Mouse (Mus musculus) CH12.LX (cell line): ENCODE results near the gene Pigf. TPM values are rescaled to one million over a fixed set of nuclear protein-coding genes. Genes with fewer than 3 reads are reported as not detected.
A peak's percentile ranks its signal among the peaks of the same experiment; 100 is the strongest.

ENCODE experiments used
- DNase-seq: peaks from one replicate; pipeline ENCODE4 v3.0.0-alpha.2; 2013; ENCODE audit errors: extremely low read depth
- H3K27ac ChIP-seq: 2 replicates; pipeline ENCODE4 v1.5.1; 2012; ENCODE audit warnings: low read depth, mild to moderate bottlenecking, control low read depth, moderate library complexity; ENCODE audit not compliant: insufficient read depth
- H3K27me3 ChIP-seq: replicated peaks from 2 replicates; pipeline ENCODE3; 2012; ENCODE audit warnings: inconsistent platforms
- H3K36me3 ChIP-seq, 2 experiments: replicated peaks in 1 of 2; 2 replicates each; pipeline versions ENCODE3 to v1.6.1; 2012; ENCODE audit warnings: inconsistent platforms in 1 of 2, low read length in 1 of 2, mild to moderate bottlenecking in 1 of 2, mixed read lengths in 1 of 2, moderate library complexity in 1 of 2; ENCODE audit not compliant: control insufficient read depth in 1 of 2, insufficient read depth in 1 of 2
- H3K4me1 ChIP-seq, 2 experiments: 2 replicates each; pipeline ENCODE4 v1.6.1; 2012; ENCODE audit warnings: inconsistent platforms in 1 of 2, moderate library complexity in 1 of 2; ENCODE audit not compliant: insufficient read depth in 2 of 2, control insufficient read depth in 1 of 2
- H3K4me2 ChIP-seq: 2 replicates; pipeline ENCODE4 v1.6.1; 2012; ENCODE audit warnings: low read depth, mild to moderate bottlenecking, control low read depth; ENCODE audit not compliant: poor library complexity, insufficient read depth, severe bottlenecking
- H3K4me3 ChIP-seq, 3 experiments: fragments of 150-350 bp in 1 of 3; sonication (generic) in 1 of 3; replicated peaks in 1 of 3; 2 replicates each; pipeline versions ENCODE3 to v1.5.1; 2011 to 2012; ENCODE audit warnings: low read depth in 2 of 3, low read length in 2 of 3, mild to moderate bottlenecking in 2 of 3, moderate library complexity in 2 of 3, control low read depth in 1 of 3, improper control_type of control experiment in 1 of 3, inconsistent platforms in 1 of 3, mixed read lengths in 1 of 3; ENCODE audit not compliant: poor library complexity in 1 of 3
- H3K79me2 ChIP-seq: replicated peaks from 2 replicates; pipeline ENCODE4 v1.6.1; 2012; ENCODE audit warnings: mild to moderate bottlenecking, moderate library complexity; ENCODE audit not compliant: control insufficient read depth, poor library complexity, insufficient read depth, severe bottlenecking; ENCODE audit errors: extremely low read depth
- H3K9ac ChIP-seq: 2 replicates; pipeline ENCODE4 v1.6.1; 2012; ENCODE audit warnings: low read depth, mild to moderate bottlenecking, control low read depth, moderate library complexity; ENCODE audit not compliant: insufficient read depth
- H3K9me3 ChIP-seq: replicated peaks from 2 replicates; pipeline ENCODE3; 2012; ENCODE audit warnings: low read length, inconsistent platforms, mixed read lengths
- CTCF ChIP-seq, 2 experiments: IDR thresholded peaks in 1 of 2; conservative IDR thresholded peaks in 1 of 2; 2 replicates each; pipeline ENCODE4 v1.5.1; 2011 to 2012; ENCODE audit warnings: low read depth in 2 of 2, low read length in 2 of 2, improper control_type of control experiment in 1 of 2, inconsistent platforms in 1 of 2, mild to moderate bottlenecking in 1 of 2, moderate library complexity in 1 of 2
- ETS1 ChIP-seq: conservative IDR thresholded peaks from 2 replicates; pipeline ENCODE4 v1.6.1; 2012; ENCODE audit warnings: low read depth, mild to moderate bottlenecking, inconsistent platforms, low read length, improper control_type of control experiment, moderate library complexity
- JUN ChIP-seq: IDR thresholded peaks from 2 replicates; pipeline ENCODE4 v1.6.1; 2011; ENCODE audit warnings: low read depth, mild to moderate bottlenecking, low read length, improper control_type of control experiment, moderate library complexity; ENCODE audit not compliant: insufficient read depth
- JUND ChIP-seq: conservative IDR thresholded peaks from 2 replicates; pipeline ENCODE4 v1.6.1; 2011; ENCODE audit warnings: low read depth, low read length, improper control_type of control experiment
- MXI1 ChIP-seq: IDR thresholded peaks from 2 replicates; pipeline ENCODE4 v1.6.1; 2011; ENCODE audit warnings: mild to moderate bottlenecking, low read depth, low read length, improper control_type of control experiment
- MYC ChIP-seq: IDR thresholded peaks from 2 replicates; pipeline ENCODE4 v1.6.1; 2011; ENCODE audit warnings: low read depth, mild to moderate bottlenecking, improper control_type of control experiment, low read length
- NRF1 ChIP-seq: IDR thresholded peaks from 2 replicates; pipeline ENCODE4 v1.6.1; 2014; ENCODE audit warnings: low read depth, mild to moderate bottlenecking, inconsistent platforms, low read length, improper control_type of control experiment, moderate library complexity
- POLR2A ChIP-seq: IDR thresholded peaks from 2 replicates; pipeline ENCODE4 v1.6.1; 2011; ENCODE audit warnings: low read depth, mild to moderate bottlenecking, improper control_type of control experiment, low read length
- RAD21 ChIP-seq: IDR thresholded peaks from 2 replicates; pipeline ENCODE4 v1.6.1; 2011; ENCODE audit warnings: low read depth, mild to moderate bottlenecking, low read length, improper control_type of control experiment, moderate library complexity
- RCOR1 ChIP-seq: conservative IDR thresholded peaks from 2 replicates; pipeline ENCODE4 v1.6.1; 2012; ENCODE audit warnings: low read depth, mild to moderate bottlenecking, inconsistent platforms, low read length, improper control_type of control experiment
- SIN3A ChIP-seq: IDR thresholded peaks from 2 replicates; pipeline ENCODE4 v1.6.1; 2012; ENCODE audit warnings: low read length, improper control_type of control experiment, inconsistent platforms
- SMC3 ChIP-seq: IDR thresholded peaks from 2 replicates; pipeline ENCODE4 v1.6.1; 2011; ENCODE audit warnings: low read depth, low read length, improper control_type of control experiment
- UBTF ChIP-seq: IDR thresholded peaks from 2 replicates; pipeline ENCODE4 v1.6.1; 2012; ENCODE audit warnings: low read depth, mild to moderate bottlenecking, inconsistent platforms, low read length, improper control_type of control experiment, moderate library complexity
- ZC3H11A ChIP-seq: IDR thresholded peaks from 2 replicates; pipeline ENCODE4 v1.6.1; 2012; ENCODE audit warnings: low read depth, mild to moderate bottlenecking, inconsistent platforms, low read length, improper control_type of control experiment
- ZKSCAN1 ChIP-seq: IDR thresholded peaks from 2 replicates; pipeline ENCODE4 v1.6.1; 2012; ENCODE audit warnings: low read depth, inconsistent platforms, low read length, improper control_type of control experiment, borderline replicate concordance
- ZMIZ1 ChIP-seq: IDR thresholded peaks from 2 replicates; pipeline ENCODE4 v1.6.1; 2012; ENCODE audit warnings: low read depth, mild to moderate bottlenecking, inconsistent platforms, low read length, improper control_type of control experiment
- ZNF384 ChIP-seq: IDR thresholded peaks from 2 replicates; pipeline ENCODE4 v1.6.1; 2012; ENCODE audit warnings: low read depth, low read length, improper control_type of control experiment, inconsistent platforms
- dilution Hi-C: fragments of 300-500 bp; cut with MboI; formaldehyde crosslinking; loops from 2 replicates; pipeline ENCODE4 v1.14.3; 2020; ENCODE audit warnings: low sequenced_read_pairs; ENCODE audit not compliant: extremely low pct_unique_long_range_greater_than_20kb, extremely low pct_ligation_motif_present
- in situ Hi-C: fragments of 300-500 bp; cut with MboI; formaldehyde crosslinking; loops from 3 replicates; pipeline ENCODE4 v1.14.3; 2019; ENCODE audit warnings: low sequenced_read_pairs, low pct_ligation_motif_present, low pct_unique_long_range_greater_than_20kb, mixed read lengths
- polyA plus RNA-seq: library from polyadenylated mRNA; unstranded; fragments of >175 nt; gene quantifications from 2 replicates; pipeline ENCODE4 v1.2.1, GENCODE M21; 2012; ENCODE audit warnings: low read depth; ENCODE audit not compliant: insufficient read length
- total RNA-seq, 2 experiments: library from RNA; depleted of rRNA; stranded (reverse); fragments of 300-350 nt in 1 of 2; fragments of >200 nt in 1 of 2; gene quantifications; 2 replicates each; pipeline ENCODE4 v1.2.3; 2012 to 2014

Pigf gene
- total and polyA plus RNA-seq, 3 experiments = 33.6 to 70.8 (median 37.6) TPM

DNA sequence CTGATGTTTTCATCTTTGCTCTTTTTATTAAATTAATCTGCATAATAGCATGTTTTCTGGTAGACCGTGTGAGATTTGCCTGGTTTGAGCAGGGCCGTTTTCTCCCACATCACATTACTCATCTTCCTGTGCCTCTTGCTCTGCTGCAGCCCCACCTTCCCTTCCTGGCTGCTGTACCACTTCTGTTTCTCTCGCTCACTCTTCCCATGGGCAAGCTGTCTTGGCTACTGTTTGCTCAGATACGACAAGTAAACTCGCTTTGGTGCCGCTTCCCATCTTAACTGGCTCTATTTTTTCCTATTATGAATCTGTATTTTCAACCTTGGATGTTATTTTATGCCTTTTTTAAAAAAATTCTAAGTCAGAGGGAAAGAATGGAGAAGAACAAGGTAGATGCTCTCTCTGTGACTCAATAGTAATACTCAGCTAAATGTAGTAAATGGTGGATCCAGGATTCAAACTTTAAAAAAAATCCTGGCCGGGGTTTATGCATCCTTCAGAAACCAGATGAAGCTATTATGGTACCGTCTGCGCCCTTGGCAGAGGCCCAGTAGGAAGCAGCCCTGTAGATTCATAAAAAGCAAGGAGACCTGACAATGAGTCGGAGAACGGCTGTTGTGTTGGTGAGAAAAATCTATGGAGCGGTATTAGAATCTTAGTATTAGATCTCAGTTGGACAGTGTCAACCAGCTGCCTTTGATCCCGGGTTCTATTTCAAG is 13.7 kb downstream of the Pigf start:
- Histone ChIP-seq H3K4me1 (no peaks in the 10 kb centered on the region), H3K79me2 (no peaks in the 10 kb centered on the region), H3K4me2 (no peak overlapping the region), H3K9me3 (peaks cover 1% of the 10 kb centered on the region), H3K4me3 (no peak overlapping the region), H3K27ac (no peak overlapping the region), H3K9ac (no peak overlapping the region), H3K36me3 (peaks cover 17 to 52% of the 10 kb centered on the region in 2 experiments), H3K27me3 (no peaks in the 10 kb centered on the region)
- dilution Hi-C loops = no loop called here
- in situ Hi-C loops = no loop called here
- TF ChIP-seq JUND (no peak), ETS1 (no peak), MYC (no peak)
- DNase-seq = no peak

DNA sequence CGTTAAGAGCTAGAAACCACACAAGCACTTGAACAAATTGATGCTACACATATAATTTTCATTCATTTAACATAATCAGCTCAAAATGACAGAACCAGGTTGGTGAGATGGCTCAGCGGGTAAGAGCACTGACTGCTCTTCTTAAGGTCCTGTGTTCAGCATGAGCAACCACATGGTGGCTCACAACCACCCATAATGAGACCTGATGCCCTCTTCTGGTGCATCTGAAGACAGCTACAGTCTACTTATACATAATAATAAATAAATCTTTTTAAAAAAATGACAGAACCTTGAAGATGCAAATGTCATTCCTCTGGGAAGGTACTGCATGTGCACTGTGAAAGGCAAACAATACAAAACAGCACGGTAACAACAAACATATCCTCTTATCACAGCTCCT is 16.3 kb downstream of the Pigf start:
- TF ChIP-seq MYC = 0 out of 2 replicates have a peak, but pooled peaks have one; percentile 15
- TF ChIP-seq ZMIZ1 = no peak
- 0 out of 2 replicates have a peak, but pooled peaks have one; percentile 8 for TF ChIP-seq ZNF384
- no peak; the same call in none of the 2 replicates for TF ChIP-seq RAD21
- no peak for TF ChIP-seq UBTF
- peak in 1 of 2 experiments; percentile 65; a peak in 2 of 4 replicates for TF ChIP-seq CTCF (conservative IDR thresholded peaks at IDR 0.05 in 1 of 2, IDR thresholded peaks at IDR 0.05 in 1 of 2; ENCODE audit: low read depth in 2 of 2, low read length in 2 of 2)
- peak; percentile 42 for TF ChIP-seq SMC3
- Histone ChIP-seq H3K79me2 (no peaks in the 10 kb centered on the region), H3K27ac (no peak overlapping the region), H3K9me3 (no peaks in the 10 kb centered on the region), H3K9ac (no peak overlapping the region), H3K4me2 (no peak overlapping the region), H3K36me3 (peaks cover 23 to 54% of the 10 kb centered on the region in 2 experiments), H3K27me3 (no peaks in the 10 kb centered on the region), H3K4me1 (no peaks in the 10 kb centered on the region), H3K4me3 (no peak overlapping the region)
- dilution Hi-C loops (no loop called here), in situ Hi-C loops (no loop called here)
- DNase-seq = no peak

DNA sequence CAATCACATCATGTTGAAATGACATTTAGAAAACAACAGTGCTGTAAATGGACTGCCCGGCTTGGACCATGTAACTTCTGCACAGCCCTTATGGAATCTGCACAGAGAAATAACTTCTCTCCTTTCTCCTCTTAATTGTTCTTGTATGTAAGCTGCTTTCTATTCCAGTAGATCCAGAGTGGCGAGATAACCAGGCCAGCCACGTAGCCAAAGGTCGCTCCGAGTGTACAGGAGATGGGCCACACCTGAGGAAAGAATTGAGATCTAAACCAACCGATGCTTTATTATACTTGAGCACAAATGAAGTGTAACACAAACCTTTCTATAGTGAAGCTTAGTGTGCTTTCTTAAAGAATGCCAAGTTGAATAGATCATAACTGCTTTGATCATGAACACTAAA is 27.9 kb downstream of the Pigf start:
- H3K9me3 ChIP-seq = no peaks in the 10 kb centered on the region
- H3K79me2 ChIP-seq = no peaks in the 10 kb centered on the region
- no peak for DNase-seq
- H3K27me3 ChIP-seq = no peaks in the 10 kb centered on the region
- in situ Hi-C loops (no loop called here), dilution Hi-C loops (no loop called here)
- no peak overlapping the region for H3K9ac ChIP-seq
- peaks cover 43 to 82% of the 10 kb centered on the region in 2 experiments for H3K36me3 ChIP-seq
- H3K4me3 ChIP-seq = no peak overlapping the region
- H3K27ac ChIP-seq = no peak overlapping the region
- H3K4me2 ChIP-seq = no peak overlapping the region
- no peaks in the 10 kb centered on the region for H3K4me1 ChIP-seq
- TF ChIP-seq POLR2A (no peak), ETS1 (no peak), ZC3H11A (no peak), NRF1 (no peak), ZMIZ1 (no peak), JUN (no peak), SIN3A (no peak), ZKSCAN1 (no peak), MXI1 (no peak), RCOR1 (no peak), MYC (no peak)
